In the genomic region with DNA sequence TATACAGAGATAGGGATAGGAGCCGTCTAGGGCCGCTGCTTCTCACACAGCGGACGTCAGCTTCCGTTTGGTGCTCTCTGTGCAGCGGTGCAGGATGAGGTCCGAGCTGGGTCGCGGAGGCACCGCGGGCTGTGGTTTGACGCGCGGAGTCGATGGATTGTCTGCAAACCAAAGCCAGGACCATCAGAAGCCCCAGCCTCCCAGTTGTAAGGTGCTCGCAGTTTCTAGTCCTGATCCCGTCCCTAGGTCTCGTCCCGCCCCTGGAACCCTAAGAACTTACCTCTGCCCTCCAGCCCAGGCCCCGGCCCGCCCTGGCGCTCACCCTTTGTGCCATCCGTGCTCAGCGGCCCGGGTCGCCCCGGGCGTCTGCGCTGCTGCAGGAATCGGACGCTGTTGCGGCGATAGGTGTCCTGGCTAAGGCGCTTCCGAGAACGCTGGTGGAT, we compare ENCODE assay signal across 8 mouse cellular contexts. TPM values are rescaled to one million over a fixed set of nuclear protein-coding genes. Genes with fewer than 3 reads are reported as not detected.
DNase-seq lines count a peak whose midpoint lies in the region; ATAC-seq and TF ChIP-seq lines count a peak whose summit lies in the region.

No protein-coding gene starts in this region.

- peaks cover 3% of the 10 kb centered on the region for H3K36me3 ChIP-seq in heart, embryonic 12.5 days
- H3K36me3 ChIP-seq in hindbrain, embryonic 13.5 days = peaks cover 10% of the 10 kb centered on the region
- peaks cover 9% of the 10 kb centered on the region for H3K36me3 ChIP-seq in midbrain, embryonic 13.5 days

- no peak overlapping the region for H3K27ac ChIP-seq in heart, embryonic 12.5 days (ENCODE audit: poor library complexity, severe bottlenecking)
- H3K27ac ChIP-seq in bone marrow, adult 2 months (ENCODE audit: control insufficient read depth, insufficient read depth, low read depth, low read length, poor library complexity) = peak overlapping the region; percentile 34
- no peak overlapping the region for H3K27ac ChIP-seq in hindbrain, embryonic 13.5 days
- no peak overlapping the region for H3K27ac ChIP-seq in midbrain, embryonic 13.5 days

- no peak for ATAC-seq in heart, embryonic 12.5 days (ENCODE audit: insufficient number of reproducible peaks, low FRiP score)
- no peak for ATAC-seq in hindbrain, embryonic 13.5 days (ENCODE audit: low FRiP score)
- ATAC-seq in midbrain, embryonic 13.5 days = peak; percentile 54

- intact Hi-C loops in left cerebral cortex, postnatal 25 days (cut with DNase I) = no loop called here

- H3K4me2 ChIP-seq in heart, embryonic 12.5 days = peak overlapping the region; percentile 81
- H3K4me2 ChIP-seq in hindbrain, embryonic 13.5 days = peak overlapping the region; percentile 66
- peak overlapping the region; percentile 54 for H3K4me2 ChIP-seq in midbrain, embryonic 13.5 days (replicated peaks)

- no peaks in the 10 kb centered on the region for H3K9me3 ChIP-seq in heart, embryonic 12.5 days (replicated peaks)
- no peaks in the 10 kb centered on the region for H3K9me3 ChIP-seq in hindbrain, embryonic 13.5 days
- H3K9me3 ChIP-seq in midbrain, embryonic 13.5 days = no peaks in the 10 kb centered on the region

- H3K27me3 ChIP-seq in heart, embryonic 12.5 days (replicated peaks) = peaks cover 20% of the 10 kb centered on the region
- peaks cover 19% of the 10 kb centered on the region for H3K27me3 ChIP-seq in hindbrain, embryonic 13.5 days
- peaks cover 14% of the 10 kb centered on the region for H3K27me3 ChIP-seq in midbrain, embryonic 13.5 days

- TF ChIP-seq CTCF in bone marrow, adult 2 months (IDR thresholded peaks at IDR 0.05; ENCODE audit: control insufficient read depth, insufficient read depth, low read length) = no peak

- H3K4me3 ChIP-seq in heart, embryonic 12.5 days = peak overlapping the region; percentile 47
- H3K4me3 ChIP-seq in bone marrow, adult 2 months (replicated peaks; ENCODE audit: control insufficient read depth, low read depth, low read length) = no peak overlapping the region
- peak overlapping the region; percentile 38 for H3K4me3 ChIP-seq in hindbrain, embryonic 13.5 days
- H3K4me3 ChIP-seq in midbrain, embryonic 13.5 days (replicated peaks) = peak overlapping the region; percentile 30

- no peak for TF ChIP-seq POLR2A in bone marrow, adult 2 months (IDR thresholded peaks at IDR 0.05; ENCODE audit: borderline replicate concordance, control insufficient read depth, low read depth, low read length)

- peaks cover 20% of the 10 kb centered on the region for H3K4me1 ChIP-seq in heart, embryonic 12.5 days (replicated peaks)
- peaks cover 4% of the 10 kb centered on the region for H3K4me1 ChIP-seq in bone marrow, adult 2 months (ENCODE audit: control insufficient read depth, insufficient read depth, low read length)
- peaks cover 16% of the 10 kb centered on the region for H3K4me1 ChIP-seq in hindbrain, embryonic 13.5 days (replicated peaks)
- H3K4me1 ChIP-seq in midbrain, embryonic 13.5 days (replicated peaks) = peaks cover 10% of the 10 kb centered on the region

- H3K9ac ChIP-seq in heart, embryonic 12.5 days = peak overlapping the region; percentile 59
- H3K9ac ChIP-seq in hindbrain, embryonic 13.5 days = peak overlapping the region; percentile 72
- H3K9ac ChIP-seq in midbrain, embryonic 13.5 days (replicated peaks) = peak overlapping the region; percentile 54

- no peak for DNase-seq in heart, adult 18-20 months
- no peak for DNase-seq in urinary bladder, postnatal 14 days (ENCODE audit: low spot score)
- DNase-seq in testis, postnatal 10 days (ENCODE audit: low spot score) = no peak
- no peak for DNase-seq in left cerebral cortex, postnatal 25 days (ENCODE audit: low spot score in 2 of 2)

- WGBS in heart, embryonic 12.5 days = 2% methylated on average over 36 of the region's 36 CpGs
- WGBS in bone marrow, adult 2 months = 34% methylated on average over 36 of the region's 36 CpGs
- 2% methylated on average over 32 of the region's 36 CpGs for WGBS in hindbrain, embryonic 13.5 days
- under 1% methylated on average over 35 of the region's 36 CpGs for WGBS in midbrain, embryonic 13.5 days

RNA-seq across cellular contexts. Expression of a gene that starts 7.7 kb away (rescaled TPM):
- polyA plus RNA-seq in heart, embryonic 12.5 days (2016; fragmentation: Nextera tagmentation; extraction: Ambion mirVana) = 2.0 and 2.2 TPM in 2 replicates
- total RNA-seq in heart, adult 18-20 months (2021) = 1 to 10 TPM; 7.1 to 8.3 TPM
- polyA plus RNA-seq in bone marrow, adult 2 months (2011; ENCODE audit: insufficient read depth, insufficient read length, low replicate concordance, missing spikeins) = 78.6 and 222 TPM in 2 replicates
- 2.3 and 3.5 TPM in 2 replicates for polyA plus RNA-seq in hindbrain, embryonic 13.5 days (2015; fragmentation: Nextera tagmentation; extraction: Ambion mirVana)
- polyA plus RNA-seq in midbrain, embryonic 13.5 days (2015; fragmentation: Nextera tagmentation; extraction: Ambion mirVana) = 1.6 and 2.3 TPM in 2 replicates
- total RNA-seq in left cerebral cortex, postnatal 25 days (2021) = 1 to 10 TPM; 5.1 to 7.3 TPM

RNA-seq across cellular contexts. Expression of a gene that starts 37.9 kb away (rescaled TPM):
- polyA plus RNA-seq in heart, embryonic 12.5 days (2016; fragmentation: Nextera tagmentation; extraction: Ambion mirVana) = 6.5 and 6.9 TPM in 2 replicates
- total RNA-seq in heart, adult 18-20 months (2021) = 1 to 10 TPM; 5.2 to 7.1 TPM
- polyA plus RNA-seq in bone marrow, adult 2 months (2011; ENCODE audit: insufficient read depth, insufficient read length, low replicate concordance, missing spikeins) = 3.0 and 5.5 TPM in 2 replicates
- 12.8 and 14.1 TPM in 2 replicates for polyA plus RNA-seq in hindbrain, embryonic 13.5 days (2015; fragmentation: Nextera tagmentation; extraction: Ambion mirVana)
- polyA plus RNA-seq in midbrain, embryonic 13.5 days (2015; fragmentation: Nextera tagmentation; extraction: Ambion mirVana) = 15.1 and 15.7 TPM in 2 replicates
- total RNA-seq in left cerebral cortex, postnatal 25 days (2021) = 10 to 100 TPM; 15.1 to 16.7 TPM

RNA-seq across cellular contexts. Expression of a gene that starts 45.2 kb away (rescaled TPM):
- polyA plus RNA-seq in heart, embryonic 12.5 days (2016; fragmentation: Nextera tagmentation; extraction: Ambion mirVana) = 25.4 and 26.9 TPM in 2 replicates
- total RNA-seq in heart, adult 18-20 months (2021) = 10 to 100 TPM; 34.4 to 36.3 TPM
- 10.4 and 12.5 TPM in 2 replicates for polyA plus RNA-seq in bone marrow, adult 2 months (2011; ENCODE audit: insufficient read depth, insufficient read length, low replicate concordance, missing spikeins)
- 19.9 and 20.4 TPM in 2 replicates for polyA plus RNA-seq in hindbrain, embryonic 13.5 days (2015; fragmentation: Nextera tagmentation; extraction: Ambion mirVana)
- 18.4 and 20.8 TPM in 2 replicates for polyA plus RNA-seq in midbrain, embryonic 13.5 days (2015; fragmentation: Nextera tagmentation; extraction: Ambion mirVana)
- total RNA-seq in left cerebral cortex, postnatal 25 days (2021) = 10 to 100 TPM; 15.2 to 17.2 TPM

Comparison
In these comparisons a context has a peak if more than half of its experiments do, and no peak if none do; other contexts are left out.
1. RNA of a gene that starts 7.7 kb away (polyA plus RNA-seq): 78.6 to 222 TPM in bone marrow, adult 2 months; 2.3 to 3.5 TPM in hindbrain, embryonic 13.5 days, 2.0 to 2.2 TPM in heart, embryonic 12.5 days and 1.6 to 2.3 TPM in midbrain, embryonic 13.5 days; every median in the first group is over 10 times any median in the second.
2. Peak in every context shown above with its lines, with median percentiles within 50 percentile points of each other: H3K4me2 ChIP-seq and H3K9ac ChIP-seq.